Mouse (Mus musculus): ENCODE data around the gene Gm10799.

DNA sequence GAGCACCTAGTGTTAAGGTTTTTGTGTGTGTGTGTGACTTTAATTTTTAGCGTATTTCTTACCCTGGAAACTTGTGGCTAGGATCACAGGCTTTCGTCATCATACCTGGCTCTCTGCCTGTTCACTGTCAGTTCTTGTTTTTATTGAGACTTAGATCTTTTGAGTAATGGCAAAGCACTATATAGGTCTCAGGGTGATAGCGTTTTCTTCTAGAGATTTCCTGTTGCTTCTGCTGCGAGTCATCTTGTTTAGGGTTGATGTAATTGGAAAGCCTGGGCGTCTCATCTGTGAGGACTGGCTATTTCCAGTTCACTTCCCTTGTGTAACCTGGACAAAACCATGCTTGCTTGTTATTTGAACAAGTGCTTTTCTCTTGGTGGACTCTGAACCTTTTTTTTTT is 26.7 kb downstream of the Gm10799 start:
- TF ChIP-seq CTCF (IDR thresholded peaks at IDR 0.05; ENCODE audit: low read depth) (no peak), EP300 (IDR thresholded peaks at IDR 0.05; ENCODE audit: low read depth) (no peak)
